Mouse (Mus musculus) adrenal gland, adult 18-20 months (tissue): ENCODE measurements around the gene Chst12. TPM values are rescaled to one million over a fixed set of nuclear protein-coding genes. Genes with fewer than 3 reads are reported as not detected.
A peak's percentile ranks its signal among the peaks of the same experiment; 100 is the strongest.

Source experiments
- DNase-seq, 2 experiments: peaks; one replicate each; pipeline ENCODE4 v3.0.0; 2021 to 2022; ENCODE audit warnings: low spot score in 2 of 2
- total RNA-seq, 2 experiments: library from RNA; stranded (reverse); gene quantifications; 1 replicate in 1 of 2; 2 replicates in 1 of 2; pipeline ENCODE4 v1.2.3; 2021

The Chst12 gene
- total RNA-seq, 2 experiments from 2014 or later = 6.3 to 10.6 TPM

DNA sequence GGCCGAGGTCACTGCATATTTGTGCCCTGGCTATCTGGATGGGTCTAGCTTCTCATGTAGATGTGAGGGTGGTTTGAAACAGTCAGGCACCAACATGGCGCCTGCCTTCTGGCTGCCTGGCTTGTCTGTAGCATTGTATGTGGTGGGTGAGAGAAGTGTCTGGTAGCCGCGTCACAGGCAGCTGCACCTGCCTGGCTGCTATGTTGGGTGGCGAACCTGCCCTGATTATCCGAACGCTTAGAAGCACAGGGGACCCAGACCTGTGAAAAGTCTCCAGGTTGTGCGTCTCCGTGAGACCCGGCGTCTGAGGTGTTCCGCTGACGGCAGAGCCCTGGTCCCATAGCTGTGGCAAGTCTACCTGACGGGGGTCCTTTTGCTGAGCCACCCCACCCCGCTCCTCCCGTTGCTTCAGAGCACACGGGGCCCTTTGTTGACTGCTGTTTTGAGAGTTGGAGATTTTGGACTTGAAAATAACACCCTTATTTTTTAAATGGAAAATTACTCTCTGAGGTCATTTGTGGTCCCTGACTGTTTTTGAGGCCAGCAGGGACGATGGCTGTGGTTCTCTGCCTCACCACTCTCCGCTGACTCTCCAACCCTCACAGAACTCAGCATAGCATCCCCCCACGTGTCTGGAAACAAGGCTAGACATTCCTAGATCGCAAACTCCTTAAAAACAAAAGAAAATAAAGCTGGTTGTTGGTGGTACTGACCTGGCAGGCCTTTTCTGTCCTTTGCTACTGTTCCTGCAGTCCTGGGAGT lies 12.0 kb downstream of the Chst12 start:
- DNase-seq = no peak

DNA sequence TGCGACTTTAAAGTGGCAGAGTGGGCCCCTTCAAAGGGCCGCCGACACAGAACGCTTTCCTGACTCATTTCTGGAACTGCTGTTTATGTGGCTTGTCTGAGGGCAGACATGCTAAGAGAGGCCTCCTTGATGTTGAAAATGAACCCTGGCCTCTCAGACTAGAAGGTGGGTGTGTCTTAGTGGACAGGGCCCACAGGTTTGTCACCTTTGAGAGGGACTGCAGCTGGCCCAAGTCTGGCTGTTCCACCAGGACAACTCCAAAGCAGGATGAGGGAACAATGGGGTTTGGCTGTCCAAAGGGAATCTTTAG lies 12.5 kb downstream of the Chst12 start:
- no peak for DNase-seq

DNA sequence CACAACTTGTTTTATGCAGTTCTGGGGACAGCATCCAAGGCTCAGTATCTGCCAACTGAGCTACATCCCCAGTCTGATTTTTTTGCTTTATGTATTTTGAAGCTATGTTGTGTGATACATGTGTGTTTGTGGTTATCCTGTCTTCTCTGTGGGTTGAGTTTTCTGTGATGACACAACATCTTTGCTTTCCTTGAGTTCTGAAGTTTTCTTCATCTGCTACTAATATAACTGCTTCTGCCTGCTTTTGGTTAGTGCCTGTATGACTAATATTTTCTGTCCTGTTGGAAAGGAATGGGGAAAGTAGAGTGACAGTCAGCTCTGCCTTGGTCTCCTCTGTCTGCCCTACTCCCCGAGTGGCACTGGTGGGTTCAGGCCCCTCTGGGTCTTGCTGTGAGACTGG lies 15.8 kb downstream of the Chst12 start:
- DNase-seq = no peak

DNA sequence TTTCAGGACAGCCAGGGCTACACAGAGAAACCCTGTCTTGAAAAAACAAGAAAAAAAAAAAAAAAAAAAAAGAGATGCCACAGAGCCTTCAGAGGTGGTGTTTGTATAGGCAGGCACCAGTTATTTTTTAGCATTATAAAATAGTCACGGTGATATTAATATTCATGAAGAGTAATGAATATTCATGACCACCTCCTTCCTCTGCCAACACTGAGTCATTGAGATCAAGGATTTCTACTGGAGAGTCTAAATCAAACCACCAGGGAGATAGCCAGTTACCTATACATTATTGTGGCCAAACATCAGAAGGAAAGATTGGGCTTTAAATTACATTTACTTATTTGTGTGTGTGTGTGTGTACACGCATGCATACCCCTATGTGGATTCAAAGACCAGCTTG lies 21.4 kb downstream of the Chst12 start:
- no peak for DNase-seq

DNA sequence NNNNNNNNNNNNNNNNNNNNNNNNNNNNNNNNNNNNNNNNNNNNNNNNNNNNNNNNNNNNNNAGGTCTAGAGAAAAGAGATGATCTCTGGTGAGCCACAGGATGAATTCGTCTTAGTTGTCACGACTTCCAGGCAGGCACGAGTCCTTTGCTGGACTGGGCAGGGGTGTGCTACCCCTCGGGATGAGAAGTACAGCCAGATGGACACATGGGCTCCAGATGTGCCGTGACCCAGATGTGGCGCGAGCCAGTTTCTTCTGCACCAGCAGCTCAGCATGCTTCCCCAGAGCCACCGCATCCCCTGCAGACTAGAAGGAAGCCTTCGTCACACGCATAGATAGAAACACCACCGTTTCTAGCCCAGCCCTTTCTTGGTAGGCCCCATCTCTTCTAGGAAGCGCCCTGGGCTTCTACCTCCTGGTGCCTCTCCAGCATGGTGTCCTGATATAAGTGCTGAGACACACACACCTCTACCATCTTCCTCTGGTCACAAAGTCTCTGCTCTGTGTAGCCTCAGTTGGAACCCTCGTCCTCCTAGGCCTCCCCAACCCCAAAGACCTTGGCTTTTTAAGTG lies 32.8 kb downstream of the Chst12 start:
- DNase-seq = no peak

DNA sequence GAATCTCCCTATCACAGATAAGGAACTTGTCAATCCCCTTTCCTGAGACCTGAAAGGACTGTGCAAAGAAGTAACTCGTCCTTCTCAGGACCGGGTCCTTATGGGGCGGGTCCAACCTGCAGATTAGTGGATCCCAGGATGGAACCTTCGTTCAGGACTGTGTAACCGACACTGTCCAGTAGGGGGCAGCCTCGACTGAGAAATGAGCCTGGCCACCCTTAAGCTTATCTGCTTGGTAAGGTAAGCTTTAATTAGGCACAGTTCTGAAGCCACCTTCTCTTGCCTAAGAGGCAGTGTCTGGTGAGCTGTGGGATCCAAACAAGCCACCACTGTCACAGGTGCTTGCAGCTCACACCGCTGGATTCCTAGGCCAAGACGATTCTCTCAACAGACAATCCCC lies 34.8 kb downstream of the Chst12 start:
- peak; percentile 82 to 87 for DNase-seq

DNA sequence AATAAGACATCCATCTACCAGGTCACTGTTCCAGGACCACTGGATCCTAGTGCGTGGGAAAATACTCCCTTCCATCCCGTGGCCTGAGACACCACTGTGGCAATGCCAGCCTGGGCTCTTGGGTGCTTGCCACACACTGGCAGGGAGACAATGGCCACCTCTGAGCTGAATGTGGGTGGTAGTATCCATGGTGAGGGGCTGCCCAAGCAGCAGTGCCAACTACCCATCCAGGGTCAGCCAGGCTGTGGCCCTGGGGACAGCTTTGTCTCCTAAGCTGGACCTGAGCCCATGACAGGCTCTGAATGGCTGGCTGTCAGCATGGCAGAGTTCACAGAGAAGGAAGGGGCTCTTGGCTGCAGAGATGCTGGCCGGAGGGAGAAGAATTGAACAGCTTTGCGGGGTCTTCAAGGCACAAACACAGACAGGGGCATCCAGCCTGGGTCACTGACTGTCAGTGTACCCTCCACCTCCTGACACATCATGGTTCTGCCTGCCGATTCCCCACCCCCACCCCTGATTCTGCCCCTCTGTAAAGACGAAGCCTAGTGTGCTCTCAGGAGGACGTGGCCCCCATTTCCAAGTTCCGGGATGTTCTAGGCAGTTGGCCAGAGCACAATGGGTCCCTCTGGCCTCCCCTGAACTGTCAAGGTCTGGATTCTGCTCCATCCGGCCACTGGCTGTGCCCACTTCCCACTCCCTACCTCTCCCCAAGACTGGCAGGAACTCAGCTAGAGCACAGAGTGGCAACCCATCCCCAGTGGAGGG lies 37.6 kb downstream of the Chst12 start:
- no peak for DNase-seq

DNA sequence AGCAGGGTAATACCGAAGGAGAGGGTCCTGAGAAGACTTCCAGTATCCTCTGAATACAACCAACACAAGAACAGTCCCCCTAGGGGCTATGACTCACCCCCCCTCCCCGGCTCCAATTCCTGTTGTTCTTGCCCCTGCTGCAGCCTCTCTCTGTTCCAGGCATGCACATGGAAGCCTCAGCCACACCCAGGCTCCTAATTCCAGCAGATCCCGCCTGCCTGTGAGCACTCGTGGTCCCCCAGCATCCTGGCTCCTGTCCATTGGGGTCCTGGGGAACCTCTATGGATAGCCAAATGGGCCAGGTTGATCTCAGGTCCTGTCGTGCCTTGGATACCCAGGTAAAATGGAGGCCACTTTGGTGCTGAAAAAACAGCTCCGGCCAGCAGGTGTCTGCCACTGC lies 40.3 kb downstream of the Chst12 start:
- DNase-seq = no peak

DNA sequence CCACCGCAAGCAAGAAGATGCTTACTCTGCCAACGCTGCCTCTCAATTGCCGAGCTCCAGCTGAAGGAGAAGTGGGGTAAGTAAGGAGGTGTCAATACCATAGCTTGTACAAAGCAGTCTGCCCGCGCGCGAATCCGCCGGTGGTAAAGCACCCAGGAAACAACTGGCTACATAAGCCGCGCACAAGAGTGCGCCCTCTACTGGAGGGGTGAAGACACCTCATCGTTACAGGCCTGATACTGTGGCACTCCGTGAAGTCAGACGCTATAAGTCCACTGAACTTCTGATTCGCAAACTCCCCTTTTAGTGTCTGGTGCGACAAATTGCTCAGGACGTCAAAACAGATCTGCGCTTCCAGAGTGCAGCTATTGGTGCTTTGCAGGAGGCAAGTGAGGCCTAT lies 41.0 kb downstream of the Chst12 start:
- DNase-seq = no peak

DNA sequence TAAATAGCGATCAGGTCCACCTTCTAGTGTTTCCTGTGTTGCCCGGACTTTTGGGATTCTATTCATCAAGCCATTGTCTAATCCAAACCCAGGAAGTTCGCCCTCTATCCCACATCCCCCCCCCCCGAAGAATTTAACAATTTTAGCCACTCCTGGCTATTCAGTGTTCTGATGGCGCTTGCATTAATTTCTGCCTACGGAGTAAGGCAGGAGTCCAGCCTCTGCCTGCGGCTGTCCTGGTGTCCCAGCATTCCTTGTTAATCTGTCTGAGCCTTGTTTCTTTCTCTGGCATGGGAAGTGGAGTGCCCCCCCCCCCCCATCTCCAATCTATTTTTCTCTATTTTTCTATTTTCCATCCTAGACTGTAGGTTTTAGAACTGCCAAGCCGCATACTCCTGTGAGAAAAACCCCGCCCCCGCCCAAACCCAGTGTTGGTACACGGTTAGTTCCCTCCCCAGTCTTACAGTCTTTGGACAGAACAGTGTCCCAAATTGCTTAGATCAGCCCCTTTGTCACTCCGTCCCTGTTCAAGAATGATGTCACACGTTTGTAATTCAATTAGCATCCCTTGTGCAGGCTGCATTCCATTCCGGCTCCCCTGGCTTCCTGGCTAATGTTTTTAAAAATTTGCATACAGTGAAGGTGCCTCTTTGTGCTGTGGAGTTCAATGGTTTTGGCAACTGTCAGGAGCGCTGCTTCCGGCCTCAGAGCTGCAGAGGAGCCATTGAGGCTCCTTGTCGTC lies 44.1 kb downstream of the Chst12 start:
- no peak for DNase-seq

DNA sequence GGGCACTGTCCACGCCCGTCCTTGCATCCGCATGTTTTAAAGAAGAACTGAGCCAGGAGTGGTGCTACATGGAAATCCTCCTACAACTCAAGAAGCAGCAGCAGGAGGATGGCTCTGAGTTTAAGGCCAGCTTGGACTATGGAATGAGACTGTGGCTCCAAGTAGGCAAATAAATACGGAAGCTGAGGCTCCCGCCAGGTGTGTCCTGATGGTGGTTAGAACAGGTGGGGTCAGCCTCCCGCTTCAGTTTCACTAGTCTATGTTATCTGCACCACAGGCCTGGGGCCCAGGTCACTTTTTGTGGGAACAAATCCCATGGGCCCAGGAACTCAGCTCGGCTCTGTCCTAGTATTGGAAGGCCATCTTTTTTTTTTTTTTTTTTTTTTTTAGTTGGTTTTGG lies 48.4 kb downstream of the Chst12 start:
- no peak for DNase-seq

DNA sequence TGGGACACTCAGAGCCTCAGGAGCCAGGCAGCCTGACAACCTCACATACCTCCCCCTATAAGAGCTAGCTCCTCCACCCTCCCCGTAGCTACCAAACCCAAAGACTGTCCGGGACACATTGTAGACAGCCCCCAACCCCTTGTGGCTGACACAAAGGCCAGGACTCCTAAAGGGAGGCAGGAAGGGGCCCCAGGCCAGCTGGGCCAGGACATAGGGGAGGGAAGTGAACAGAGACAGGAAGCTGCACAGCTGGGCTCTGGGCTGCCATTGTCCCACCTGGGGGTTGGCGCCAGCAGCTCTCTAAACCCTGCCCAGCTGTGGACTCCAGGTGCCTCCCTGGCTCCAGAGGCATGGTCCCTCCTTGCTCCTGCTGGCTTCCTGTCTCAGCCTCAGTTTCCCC lies 51.5 kb downstream of the Chst12 start:
- DNase-seq = no peak

DNA sequence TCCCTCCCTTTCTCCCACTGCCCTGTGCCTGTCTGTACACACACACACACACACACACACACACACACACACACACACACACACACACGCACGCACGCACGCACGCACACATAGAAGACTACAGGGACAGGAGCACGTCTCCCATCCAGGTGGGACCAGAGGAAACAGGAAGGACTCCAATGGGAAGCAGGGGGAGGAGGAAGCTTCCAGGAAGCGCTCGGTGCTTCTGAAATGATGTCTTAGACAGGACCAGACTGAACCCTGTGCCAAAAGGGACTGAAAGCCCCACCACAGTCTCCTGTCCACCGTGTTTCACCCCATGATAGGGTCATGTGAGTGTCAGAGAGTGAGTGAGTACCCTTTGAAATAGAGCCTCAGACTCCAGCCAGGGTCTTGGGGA lies 57.3 kb downstream of the Chst12 start:
- no peak for DNase-seq

DNA sequence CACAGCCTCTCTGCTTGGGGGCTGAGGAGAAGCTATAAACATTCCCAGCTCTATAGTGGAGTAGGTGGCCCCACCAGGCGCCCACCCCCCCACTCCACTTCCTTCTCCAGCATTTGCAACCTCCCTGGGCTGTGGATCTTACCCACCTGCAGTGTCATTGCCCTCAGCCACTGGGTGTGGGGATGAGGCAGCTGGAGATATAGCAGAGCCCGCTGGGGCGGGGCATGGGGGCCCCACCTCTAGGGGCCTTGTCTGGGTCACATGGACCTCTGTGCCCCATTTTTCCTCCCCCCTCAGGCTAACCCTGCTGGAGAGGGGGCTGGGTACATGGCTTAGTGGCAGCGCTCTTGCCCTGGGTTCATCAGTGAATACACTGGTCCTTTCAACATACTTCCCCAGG lies 59.5 kb downstream of the Chst12 start, which contains the start of gene Grifin:
TSS of gene Grifin (minus strand) at position 176 of the 400 bp plus-strand sequence.
- DNase-seq = no peak

DNA sequence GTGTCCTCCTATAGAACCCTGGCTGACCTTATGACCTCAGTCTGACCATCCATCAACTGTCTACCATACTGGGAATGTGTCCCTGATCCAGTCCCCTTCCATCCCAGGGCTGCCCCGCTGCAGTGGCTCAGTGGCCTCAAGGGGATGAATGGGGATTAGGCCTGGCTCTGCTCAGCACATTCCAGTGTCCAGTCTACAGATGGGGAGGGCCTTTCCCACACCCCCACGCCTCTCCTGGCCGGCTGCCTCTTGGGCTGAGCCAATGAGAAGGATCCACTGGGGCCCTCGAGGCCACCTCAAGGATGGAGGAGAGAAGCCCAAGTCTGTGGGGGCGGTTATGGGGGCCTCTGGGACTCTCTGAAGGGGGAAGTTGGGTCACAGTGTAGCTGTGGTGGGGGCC lies 60.1 kb downstream of the Chst12 start:
- peak in 1 of 2 experiments; percentile 54 for DNase-seq

DNA sequence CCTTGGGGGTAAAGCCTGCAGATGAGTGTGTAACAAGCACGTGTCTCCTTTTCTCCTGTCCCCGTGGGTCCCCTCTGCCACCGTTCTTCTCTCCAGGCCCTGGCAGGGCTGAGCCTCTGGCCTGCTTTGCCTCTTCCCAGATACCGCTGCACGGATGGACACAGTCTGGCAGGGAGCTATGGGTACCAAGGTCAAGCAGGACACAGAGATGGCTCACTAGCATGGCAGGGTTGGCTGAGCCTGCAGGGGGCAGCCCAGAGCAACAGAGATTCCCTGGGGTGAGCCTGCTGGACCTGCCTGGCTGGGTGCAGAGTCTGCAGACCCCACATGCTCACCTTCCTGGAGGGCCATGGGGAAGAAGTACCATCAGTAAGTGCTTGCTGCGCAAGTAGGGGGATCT lies 60.5 kb downstream of the Chst12 start:
- peak; percentile 48 to 53 for DNase-seq

DNA sequence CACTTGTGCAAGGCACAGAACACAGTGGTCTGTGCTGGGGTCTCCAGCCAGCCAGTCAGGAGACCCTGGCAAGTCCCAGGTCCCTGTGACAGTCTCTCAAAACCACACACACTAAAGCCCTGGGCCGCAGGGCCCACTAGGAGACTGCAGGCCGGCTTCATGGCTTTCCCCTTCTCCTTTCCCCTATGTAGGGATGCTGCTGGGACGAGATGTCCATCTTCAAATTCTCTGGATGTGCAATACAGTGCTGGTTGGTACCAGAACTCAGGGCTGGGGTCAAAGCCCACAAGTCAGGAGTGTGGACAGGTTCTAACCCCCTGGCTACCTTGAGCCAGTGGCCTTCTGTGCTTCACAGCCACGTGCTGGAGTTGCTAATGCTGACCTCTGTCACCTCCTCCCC lies 60.9 kb downstream of the Chst12 start:
- DNase-seq = no peak

DNA sequence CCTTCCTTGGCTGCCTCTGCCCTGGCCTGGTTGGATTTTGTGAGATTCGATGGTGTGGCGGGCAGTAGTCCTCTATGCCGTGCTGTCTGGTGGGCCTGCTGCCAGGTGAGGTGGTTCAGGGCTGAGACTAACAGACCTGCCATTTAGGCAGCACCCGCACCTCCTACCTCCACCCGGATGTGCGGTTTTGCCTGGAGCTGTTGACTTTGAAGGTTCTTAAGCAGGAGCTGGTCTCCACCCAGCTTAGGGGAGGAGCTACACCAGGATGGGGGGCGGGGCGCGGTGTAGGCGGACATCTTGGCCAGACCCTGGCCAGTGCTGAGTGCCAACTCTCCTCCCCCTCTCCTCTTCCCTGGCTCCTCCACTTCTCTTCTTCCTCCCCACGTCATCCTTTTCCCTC lies 62.0 kb downstream of the Chst12 start:
- DNase-seq = peak; percentile 25 to 69

DNA sequence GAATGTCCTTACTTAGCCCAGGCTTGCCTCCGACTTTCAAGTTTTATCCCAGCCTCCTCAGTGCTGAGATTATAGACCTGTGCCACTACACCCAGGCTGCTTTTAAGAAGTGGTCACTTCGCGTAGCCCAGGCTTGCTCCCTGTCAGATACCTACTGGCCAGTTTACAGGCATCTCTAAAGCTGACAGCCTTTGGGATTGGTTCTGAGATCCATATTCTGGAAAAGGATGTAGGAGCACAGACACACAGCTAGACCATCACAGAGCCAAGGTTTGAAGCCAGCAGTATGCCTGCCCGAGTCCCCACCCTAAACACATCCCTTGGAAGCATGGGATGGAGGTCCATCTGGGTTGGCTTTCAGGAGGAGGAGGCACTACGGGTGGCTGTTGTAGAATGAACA lies 62.4 kb downstream of the Chst12 start:
- no peak for DNase-seq

DNA sequence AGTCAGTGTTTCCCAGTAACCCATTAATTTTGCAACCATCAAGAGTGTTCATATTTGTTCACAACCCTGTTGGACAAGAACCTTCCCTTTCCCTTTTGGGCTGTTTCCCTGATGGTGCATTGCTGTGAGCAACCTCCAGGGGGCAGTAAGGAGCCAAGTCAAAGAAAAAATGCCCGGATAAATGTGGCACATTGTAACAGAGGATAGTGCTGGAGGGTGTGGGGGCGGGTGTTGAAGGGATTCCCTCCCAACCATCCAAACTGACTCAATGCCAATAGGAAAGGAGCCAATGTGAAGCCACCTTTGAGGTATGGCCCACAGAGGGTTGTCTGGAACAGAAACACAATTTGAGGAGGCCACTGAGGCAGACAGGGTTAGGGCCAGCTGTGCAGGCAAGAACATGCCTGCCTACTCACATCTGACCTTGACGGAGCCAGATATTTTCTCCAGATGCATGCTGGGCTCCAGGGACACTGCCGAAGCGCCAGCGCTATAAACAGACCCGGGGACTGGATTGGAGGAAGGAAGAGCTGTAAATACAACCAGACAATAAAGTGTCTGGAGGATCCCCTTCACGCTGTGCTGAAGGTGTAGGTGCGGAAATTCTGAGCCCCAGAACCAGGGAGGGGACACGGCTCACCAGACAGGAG lies 63.1 kb downstream of the Chst12 start:
- DNase-seq = peak; percentile 62 to 79

DNA sequence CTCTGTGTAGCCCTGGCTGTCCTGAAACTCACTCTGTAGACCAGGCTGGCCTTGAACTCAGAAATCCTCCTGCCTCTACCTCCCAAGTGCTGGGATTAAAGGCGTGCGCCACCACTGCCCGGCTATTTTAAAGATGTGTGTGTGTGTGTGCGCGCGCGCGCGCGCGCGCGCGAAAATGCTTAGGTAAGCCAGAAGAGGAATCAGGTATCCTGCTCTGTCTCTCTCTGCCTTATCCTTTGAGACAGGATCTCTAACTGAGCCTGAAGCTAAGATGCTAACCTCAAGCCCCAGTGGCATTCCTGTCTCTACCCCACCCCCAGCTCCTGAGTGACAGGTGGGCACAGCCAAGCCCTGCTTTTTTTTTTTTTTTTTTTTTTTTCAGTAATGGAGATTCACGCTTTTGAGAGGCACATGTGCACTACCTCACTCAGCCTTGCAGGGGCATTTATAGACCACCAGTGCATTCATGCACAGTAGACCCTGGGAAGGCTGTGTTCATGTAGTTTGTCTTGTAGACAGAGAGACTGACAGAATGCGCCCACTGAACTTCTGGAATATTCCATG lies 63.8 kb downstream of the Chst12 start:
- DNase-seq = no peak
